Mouse (Mus musculus): Measurements from ENCODE around the gene Rab3c. TPM values are rescaled to one million over a fixed set of nuclear protein-coding genes. Genes with fewer than 3 reads are reported as not detected.

Rab3c gene
- total and polyA plus RNA-seq, 2 experiments from 2014 or later = 106 to 130 TPM

GRCm38 (mm10) chr13:110166622-110167330, 114.0 kb downstream of the Rab3c start:
- TF ChIP-seq CTCF (IDR thresholded peaks at IDR 0.05; ENCODE audit: low read depth) = no peak
- H3K4me2 ChIP-seq (ENCODE audit: low read depth) = no peak overlapping the region
- no peaks in the 10 kb centered on the region for H3K27me3 ChIP-seq (ENCODE audit: insufficient read depth, low read length)
- DNase-seq (no peak), ATAC-seq (peak; percentile 54)
- WGBS = 56% methylated on average over 3 of the region's 3 CpGs
- H3K4me1 ChIP-seq (ENCODE audit: insufficient read depth) = no peaks in the 10 kb centered on the region; the same call in 1 of the 2 replicates
- H3K9ac ChIP-seq = no peak overlapping the region
- no peaks in the 10 kb centered on the region for H3K36me3 ChIP-seq (ENCODE audit: insufficient read depth)
- H3K27ac ChIP-seq (ENCODE audit: low read depth, low read length) = no peak overlapping the region
- no peaks in the 10 kb centered on the region for H3K9me3 ChIP-seq (ENCODE audit: low read length)
- no peak overlapping the region for H3K4me3 ChIP-seq (ENCODE audit: low read depth, low read length)

GRCm38 (mm10) chr13:110159980-110160379, 120.8 kb downstream of the Rab3c start:
- H3K27ac ChIP-seq (ENCODE audit: low read depth, low read length) = no peak overlapping the region
- no peaks in the 10 kb centered on the region for H3K4me1 ChIP-seq (ENCODE audit: insufficient read depth)
- no peaks in the 10 kb centered on the region for H3K9me3 ChIP-seq (ENCODE audit: low read length)
- no peak overlapping the region for H3K9ac ChIP-seq
- H3K4me3 ChIP-seq (ENCODE audit: low read depth, low read length) = no peak overlapping the region
- ATAC-seq (no peak), DNase-seq (no peak)
- no peak overlapping the region for H3K4me2 ChIP-seq (ENCODE audit: low read depth)
- no peak for TF ChIP-seq CTCF (IDR thresholded peaks at IDR 0.05; ENCODE audit: low read depth)
- H3K36me3 ChIP-seq (ENCODE audit: insufficient read depth) = no peaks in the 10 kb centered on the region
- WGBS = 31% methylated on average over 4 of the region's 4 CpGs
- H3K27me3 ChIP-seq (ENCODE audit: insufficient read depth, low read length) = no peaks in the 10 kb centered on the region

GRCm38 (mm10) chr13:110158588-110159519, 121.9 kb downstream of the Rab3c start:
- ATAC-seq = no peak
- Histone ChIP-seq H3K27me3 (ENCODE audit: insufficient read depth, low read length) (no peaks in the 10 kb centered on the region), H3K4me2 (ENCODE audit: low read depth) (no peak overlapping the region), H3K27ac (ENCODE audit: low read depth, low read length) (no peak overlapping the region), H3K9ac (no peak overlapping the region), H3K4me1 (ENCODE audit: insufficient read depth) (no peaks in the 10 kb centered on the region), H3K4me3 (ENCODE audit: low read depth, low read length) (no peak overlapping the region), H3K36me3 (ENCODE audit: insufficient read depth) (no peaks in the 10 kb centered on the region), H3K9me3 (ENCODE audit: low read length) (no peaks in the 10 kb centered on the region)
- TF ChIP-seq CTCF (IDR thresholded peaks at IDR 0.05; ENCODE audit: low read depth) = no peak
- DNase-seq = no peak
- WGBS = 24% methylated on average over 7 of the region's 7 CpGs

- no peaks in the 10 kb centered on the region for H3K9me3 ChIP-seq (ENCODE audit: low read length)
- ATAC-seq (peak; percentile 16; the same call in 1 of the 2 replicates), DNase-seq (no peak)
- H3K27me3 ChIP-seq (ENCODE audit: insufficient read depth, low read length) = no peaks in the 10 kb centered on the region
- H3K4me3 ChIP-seq (ENCODE audit: low read depth, low read length) = no peak overlapping the region
- no peaks in the 10 kb centered on the region for H3K36me3 ChIP-seq (ENCODE audit: insufficient read depth)
- H3K4me1 ChIP-seq (ENCODE audit: insufficient read depth) = no peaks in the 10 kb centered on the region
- WGBS = 41% methylated on average over 3 of the region's 3 CpGs
- H3K4me2 ChIP-seq (ENCODE audit: low read depth) = no peak overlapping the region
- H3K9ac ChIP-seq = no peak overlapping the region
- TF ChIP-seq CTCF (IDR thresholded peaks at IDR 0.05; ENCODE audit: low read depth) = no peak
- H3K27ac ChIP-seq (ENCODE audit: low read depth, low read length) = peak overlapping the region; percentile 48
Measured at GRCm38 (mm10) chr13:110145545-110145944, 135.3 kb downstream of the Rab3c start.

- Histone ChIP-seq H3K4me3 (ENCODE audit: low read depth, low read length) (no peak overlapping the region), H3K9ac (no peak overlapping the region), H3K27ac (ENCODE audit: low read depth, low read length) (peak overlapping the region; percentile 48), H3K27me3 (ENCODE audit: insufficient read depth, low read length) (no peaks in the 10 kb centered on the region), H3K36me3 (ENCODE audit: insufficient read depth) (no peaks in the 10 kb centered on the region), H3K4me1 (ENCODE audit: insufficient read depth) (no peaks in the 10 kb centered on the region), H3K9me3 (ENCODE audit: low read length) (no peaks in the 10 kb centered on the region), H3K4me2 (ENCODE audit: low read depth) (no peak overlapping the region)
- no peak for TF ChIP-seq CTCF (IDR thresholded peaks at IDR 0.05; ENCODE audit: low read depth)
- DNase-seq (peak; percentile 54), ATAC-seq (peak; percentile 72)
- WGBS = 21% methylated on average over 8 of the region's 8 CpGs
Measured at GRCm38 (mm10) chr13:110145019-110145418, 135.8 kb downstream of the Rab3c start.

GRCm38 (mm10) chr13:110139339-110139738, 141.5 kb downstream of the Rab3c start:
- H3K4me3 ChIP-seq (ENCODE audit: low read depth, low read length) = no peak overlapping the region
- no peak overlapping the region for H3K4me2 ChIP-seq (ENCODE audit: low read depth)
- 30% methylated on average over 5 of the region's 5 CpGs for WGBS
- TF ChIP-seq CTCF (IDR thresholded peaks at IDR 0.05; ENCODE audit: low read depth) = no peak
- no peak overlapping the region for H3K9ac ChIP-seq
- DNase-seq (peak; percentile 84), ATAC-seq (peak; percentile 86)
- H3K9me3 ChIP-seq (ENCODE audit: low read length) = no peaks in the 10 kb centered on the region
- no peaks in the 10 kb centered on the region for H3K36me3 ChIP-seq (ENCODE audit: insufficient read depth)
- H3K4me1 ChIP-seq (ENCODE audit: insufficient read depth) = peaks cover 10% of the 10 kb centered on the region; the same call in 1 of the 2 replicates
- no peaks in the 10 kb centered on the region for H3K27me3 ChIP-seq (ENCODE audit: insufficient read depth, low read length)
- no peak overlapping the region for H3K27ac ChIP-seq (ENCODE audit: low read depth, low read length)

GRCm38 (mm10) chr13:110138644-110139043, 142.2 kb downstream of the Rab3c start:
- Histone ChIP-seq H3K4me3 (ENCODE audit: low read depth, low read length) (no peak overlapping the region), H3K27ac (ENCODE audit: low read depth, low read length) (no peak overlapping the region), H3K4me2 (ENCODE audit: low read depth) (no peak overlapping the region), H3K36me3 (ENCODE audit: insufficient read depth) (no peaks in the 10 kb centered on the region), H3K9me3 (ENCODE audit: low read length) (no peaks in the 10 kb centered on the region), H3K27me3 (ENCODE audit: insufficient read depth, low read length) (no peaks in the 10 kb centered on the region), H3K4me1 (ENCODE audit: insufficient read depth) (peaks cover 10% of the 10 kb centered on the region; the same call in 1 of the 2 replicates), H3K9ac (no peak overlapping the region)
- WGBS = 65% methylated on average over 5 of the region's 5 CpGs
- no peak for TF ChIP-seq CTCF (IDR thresholded peaks at IDR 0.05; ENCODE audit: low read depth)
- DNase-seq (no peak), ATAC-seq (no peak)

Data from forebrain, postnatal 0 days (tissue).